In the genomic region with DNA sequence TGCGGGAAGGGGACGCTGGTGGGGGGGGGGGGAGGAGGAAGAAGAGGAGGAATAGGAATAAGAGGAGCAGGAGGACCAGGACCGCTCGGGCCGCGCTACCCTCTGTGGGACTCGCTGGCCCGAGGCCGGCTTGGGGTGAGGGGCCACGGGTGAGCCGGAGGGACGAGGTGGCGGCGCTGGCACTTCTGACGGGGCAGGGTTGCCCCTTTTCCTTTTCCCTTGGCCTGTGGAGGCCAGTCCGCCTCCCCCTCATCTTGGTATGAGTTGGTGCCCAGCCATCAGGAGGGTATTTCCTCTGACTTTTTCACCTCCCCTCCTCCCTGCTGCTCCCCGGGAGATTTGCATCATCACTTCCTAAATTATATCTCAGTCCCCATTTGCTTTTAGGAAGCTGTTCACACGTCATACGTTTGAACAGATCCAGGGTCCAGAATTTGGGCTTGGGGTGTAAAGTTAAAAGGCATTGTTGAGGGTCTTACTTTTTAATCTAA, we compare ENCODE assay signal across 8 mouse cellular contexts. TPM values are rescaled to one million over a fixed set of nuclear protein-coding genes. Genes with fewer than 3 reads are reported as not detected.
DNase-seq lines count a peak whose midpoint lies in the region; ATAC-seq and TF ChIP-seq lines count a peak whose summit lies in the region.

No protein-coding gene starts in this region.

- no peaks in the 10 kb centered on the region for H3K36me3 ChIP-seq in intestine, embryonic 16.5 days (ENCODE audit: control insufficient read depth, insufficient read depth, low read length)
- H3K36me3 ChIP-seq in neural tube, embryonic 11.5 days (ENCODE audit: control insufficient read depth, insufficient read depth, low read length): no peaks in the 10 kb centered on the region

- peaks cover 33% of the 10 kb centered on the region for H3K4me1 ChIP-seq in intestine, embryonic 16.5 days (ENCODE audit: control insufficient read depth, insufficient read depth, low read length)
- peaks cover 33% of the 10 kb centered on the region for H3K4me1 ChIP-seq in neural tube, embryonic 11.5 days (ENCODE audit: control insufficient read depth, insufficient read depth, low read length)

- H3K9me3 ChIP-seq in intestine, embryonic 16.5 days (ENCODE audit: control insufficient read depth, low read length): no peaks in the 10 kb centered on the region
- no peaks in the 10 kb centered on the region for H3K9me3 ChIP-seq in neural tube, embryonic 11.5 days (ENCODE audit: control insufficient read depth, low read length)

- TF ChIP-seq CTCF in left cerebral cortex, adult 2 months (IDR thresholded peaks at IDR 0.05): no peak

- peak; percentile 7; the same call in 1 of the 2 replicates for ATAC-seq in intestine, embryonic 16.5 days
- peak; percentile 31; the same call in 1 of the 2 replicates for ATAC-seq in neural tube, embryonic 11.5 days (ENCODE audit: insufficient read depth, low FRiP score, low TSS enrichment)

- peak overlapping the region; percentile 98 for H3K27ac ChIP-seq in left cerebral cortex, adult 2 months
- H3K27ac ChIP-seq in intestine, embryonic 16.5 days (ENCODE audit: low read length): peak overlapping the region; percentile 99
- peak overlapping the region; percentile 100 for H3K27ac ChIP-seq in neural tube, embryonic 11.5 days (ENCODE audit: low read depth, low read length)

- peak in 1 of 2 experiments; percentile 19 for DNase-seq in left cerebral cortex, adult 2 months (ENCODE audit: extremely low spot score in 1 of 2, low spot score in 2 of 2)
- no peak for DNase-seq in left cerebral cortex, adult 11 months (ENCODE audit: low spot score)
- peak; percentile 39 for DNase-seq in cerebellum, adult 8-10 months
- DNase-seq in gastrocnemius, postnatal 36 days: peak; percentile 27 to 36
- peak; percentile 56 to 63 for DNase-seq in lung, adult 18-20 months
- DNase-seq in neural tube, embryonic 11.5 days (ENCODE audit: low spot score): peak; percentile 57
- peak; percentile 25 for DNase-seq in urinary bladder, postnatal 14 days (ENCODE audit: low spot score)

- peak overlapping the region; percentile 67 for H3K4me2 ChIP-seq in intestine, embryonic 16.5 days (ENCODE audit: low read depth, low read length)
- H3K4me2 ChIP-seq in neural tube, embryonic 11.5 days (ENCODE audit: low read depth): peak overlapping the region; percentile 56

- 0% methylated on average over 17 of the region's 19 CpGs for WGBS in intestine, embryonic 16.5 days
- WGBS in neural tube, embryonic 11.5 days: 0% methylated on average over 15 of the region's 19 CpGs

- H3K27me3 ChIP-seq in intestine, embryonic 16.5 days (replicated peaks; ENCODE audit: control insufficient read depth, insufficient read depth, low read length): no peaks in the 10 kb centered on the region
- H3K27me3 ChIP-seq in neural tube, embryonic 11.5 days (ENCODE audit: control insufficient read depth, insufficient read depth, low read length): no peaks in the 10 kb centered on the region

- intact Hi-C loops in left cerebral cortex, adult 2 months (cut with DNase I): loop anchor here (5.0 to 10.0 kb wide), 4 partner anchors 102 to 569 kb away; a partner anchor contains a TSS
- intact Hi-C loops in gastrocnemius, postnatal 36 days (cut with DNase I): no loop called here

- H3K9ac ChIP-seq in intestine, embryonic 16.5 days (ENCODE audit: low read depth, low read length): peak overlapping the region; percentile 100
- H3K9ac ChIP-seq in neural tube, embryonic 11.5 days (ENCODE audit: low read length): peak overlapping the region; percentile 95

- H3K4me3 ChIP-seq in left cerebral cortex, adult 2 months: peak overlapping the region; percentile 65
- H3K4me3 ChIP-seq in intestine, embryonic 16.5 days (ENCODE audit: low read length): peak overlapping the region; percentile 97
- H3K4me3 ChIP-seq in neural tube, embryonic 11.5 days (ENCODE audit: low read depth, low read length): peak overlapping the region; percentile 98

RNA-seq across cellular contexts. Expression of a gene that starts 1.0 kb away (rescaled TPM):
- total RNA-seq in left cerebral cortex, adult 2 months (2021): 100 to 1,000 TPM in 1 of 2 experiments, 10 to 100 TPM in 1; 99.7 to 103 TPM
- total RNA-seq in gastrocnemius, postnatal 36 days (2021): 100 to 1,000 TPM; 155 to 159 TPM
- 39.7 and 40.2 TPM in 2 replicates for polyA plus RNA-seq in intestine, embryonic 16.5 days (2015; fragmentation: Nextera tagmentation; extraction: Ambion mirVana)
- polyA plus RNA-seq in neural tube, embryonic 11.5 days (2014; fragmentation: Nextera tagmentation; extraction: Ambion mirVana): 65.8 and 67.0 TPM in 2 replicates

RNA-seq across cellular contexts. Expression of a gene that starts 35.6 kb away (rescaled TPM):
- total RNA-seq in left cerebral cortex, adult 2 months (2021): 10 to 100 TPM; 27.8 to 32.7 TPM
- 10 to 100 TPM; 44.9 to 47.7 TPM for total RNA-seq in gastrocnemius, postnatal 36 days (2021)
- 0.86 and 1.6 TPM in 2 replicates for polyA plus RNA-seq in intestine, embryonic 16.5 days (2015; fragmentation: Nextera tagmentation; extraction: Ambion mirVana)
- polyA plus RNA-seq in neural tube, embryonic 11.5 days (2014; fragmentation: Nextera tagmentation; extraction: Ambion mirVana): 2.5 and 2.9 TPM in 2 replicates
